Mouse (Mus musculus): Measurements from ENCODE around the gene 4930524J08Rik. TPM values are rescaled to one million over a fixed set of nuclear protein-coding genes. Genes with fewer than 3 reads are reported as not detected.

4930524J08Rik gene
- polyA plus RNA-seq, 1 experiment from 2014 or later = 3.2 TPM

DNA sequence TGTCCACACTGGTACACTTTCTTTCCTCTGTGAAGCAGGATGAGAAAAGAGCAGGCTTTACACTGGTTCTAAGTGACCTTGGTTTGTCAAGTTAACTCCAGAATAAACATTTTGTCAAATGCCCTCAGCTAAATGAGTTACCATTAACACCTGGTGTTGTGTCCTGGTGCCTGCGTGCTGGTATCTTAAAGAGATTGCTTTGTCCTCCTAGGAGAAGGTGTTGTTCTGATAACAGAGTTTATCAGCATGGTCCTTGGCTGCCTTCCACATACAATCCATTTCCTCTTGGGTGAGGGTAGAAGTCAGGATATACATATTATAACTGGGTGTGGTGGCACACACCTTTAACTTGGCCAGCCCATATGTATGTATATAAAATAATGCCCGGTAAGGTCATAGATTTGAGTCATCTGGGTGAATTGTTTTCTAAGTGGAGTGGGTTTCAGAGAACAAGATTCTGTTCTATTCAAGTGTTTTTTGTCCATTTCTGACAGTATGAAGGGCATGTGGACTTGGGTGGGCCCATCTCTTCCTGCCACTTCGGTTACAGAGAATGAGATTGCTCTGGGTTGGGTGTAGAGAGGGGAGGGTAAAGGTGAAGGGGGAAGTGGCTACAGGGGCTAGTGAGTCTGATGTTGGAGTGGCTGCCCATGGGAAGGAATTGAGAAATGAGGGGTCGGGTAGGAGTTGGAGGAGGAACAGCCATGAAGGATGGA, 27.6 kb downstream of the 4930524J08Rik start:
- WGBS = 88% methylated on average over 4 of the region's 4 CpGs
- H3K27me3 ChIP-seq = no peaks in the 10 kb centered on the region
- H3K4me1 ChIP-seq = no peaks in the 10 kb centered on the region
- H3K9ac ChIP-seq (replicated peaks) = no peak overlapping the region
- H3K36me3 ChIP-seq = no peaks in the 10 kb centered on the region
- ATAC-seq (ENCODE audit: low FRiP score, low read depth) = no peak
- H3K9me3 ChIP-seq = no peaks in the 10 kb centered on the region
- H3K4me3 ChIP-seq = no peak overlapping the region
- no peak overlapping the region for H3K4me2 ChIP-seq (replicated peaks)
- no peak overlapping the region for H3K27ac ChIP-seq (replicated peaks)

DNA sequence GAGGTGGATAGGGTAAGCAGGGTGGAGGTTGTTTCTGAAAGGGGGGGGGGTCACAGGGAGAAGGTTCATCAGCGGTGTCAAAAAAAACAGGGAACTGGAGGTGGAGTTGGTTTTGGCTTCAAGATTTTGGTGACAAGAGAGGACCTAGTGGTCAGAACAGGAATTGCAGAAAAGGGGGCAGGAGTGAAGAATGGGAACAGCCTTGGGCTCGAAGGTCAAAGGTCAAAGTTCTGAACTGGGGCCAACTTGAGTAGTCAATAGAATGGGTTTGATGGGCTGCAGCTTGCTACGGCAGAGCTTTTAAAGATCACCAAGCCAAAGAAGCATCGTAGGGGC, 28.1 kb downstream of the 4930524J08Rik start:
- no peaks in the 10 kb centered on the region for H3K36me3 ChIP-seq
- no peaks in the 10 kb centered on the region for H3K27me3 ChIP-seq
- ATAC-seq (ENCODE audit: low FRiP score, low read depth) = no peak
- H3K4me3 ChIP-seq = no peak overlapping the region
- 85% methylated on average over 4 of the region's 4 CpGs for WGBS
- no peaks in the 10 kb centered on the region for H3K4me1 ChIP-seq
- H3K9ac ChIP-seq (replicated peaks) = no peak overlapping the region
- H3K27ac ChIP-seq (replicated peaks) = no peak overlapping the region
- no peak overlapping the region for H3K4me2 ChIP-seq (replicated peaks)
- no peaks in the 10 kb centered on the region for H3K9me3 ChIP-seq

DNA sequence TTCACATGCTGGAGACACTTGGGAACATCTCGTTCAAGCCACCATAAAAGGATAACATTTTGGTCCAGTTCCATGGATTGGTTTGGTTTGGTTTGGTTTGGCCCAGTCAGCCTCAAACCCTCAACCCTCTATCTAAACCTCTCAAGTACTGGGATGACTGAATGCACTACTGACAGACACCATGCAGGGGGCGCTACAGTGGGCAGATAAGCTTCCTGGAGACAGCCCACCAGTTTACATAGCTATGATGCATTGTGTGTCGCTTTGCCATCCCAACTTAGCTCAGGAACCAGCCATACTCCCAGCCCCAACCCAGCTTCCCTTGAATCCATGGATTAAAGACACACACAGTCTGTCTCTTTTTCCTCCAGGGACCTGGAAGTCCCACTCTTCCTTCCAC, 29.6 kb downstream of the 4930524J08Rik start:
- Histone ChIP-seq H3K9ac (replicated peaks) (no peak overlapping the region), H3K27ac (replicated peaks) (no peak overlapping the region), H3K9me3 (no peaks in the 10 kb centered on the region), H3K4me1 (no peaks in the 10 kb centered on the region), H3K4me3 (no peak overlapping the region), H3K4me2 (replicated peaks) (no peak overlapping the region), H3K27me3 (no peaks in the 10 kb centered on the region), H3K36me3 (no peaks in the 10 kb centered on the region)
- ATAC-seq (ENCODE audit: low FRiP score, low read depth) = no peak
- WGBS = 56% methylated on average over 3 of the region's 3 CpGs

DNA sequence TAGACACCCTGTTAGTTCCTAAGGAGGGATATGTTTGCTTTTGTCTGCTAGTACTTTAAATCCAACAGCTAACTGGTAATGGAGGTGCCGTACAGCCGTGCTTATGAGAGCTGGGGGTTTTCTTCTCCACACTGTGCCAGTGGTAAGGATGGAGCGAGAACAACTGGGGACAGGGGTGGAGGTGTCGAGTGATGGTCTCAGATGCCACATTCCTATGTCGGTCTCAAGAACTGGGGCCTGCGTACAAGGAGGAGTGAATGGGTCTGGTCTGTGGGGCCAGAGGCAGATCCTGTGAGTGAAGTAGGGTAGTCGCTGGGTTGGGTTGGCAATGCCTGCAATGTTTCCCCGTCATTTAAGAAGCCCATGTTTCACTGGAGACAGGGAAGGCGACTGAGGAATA, 33.7 kb downstream of the 4930524J08Rik start:
- ATAC-seq (ENCODE audit: low FRiP score, low read depth) = no peak
- 91% methylated on average over 9 of the region's 9 CpGs for WGBS

DNA sequence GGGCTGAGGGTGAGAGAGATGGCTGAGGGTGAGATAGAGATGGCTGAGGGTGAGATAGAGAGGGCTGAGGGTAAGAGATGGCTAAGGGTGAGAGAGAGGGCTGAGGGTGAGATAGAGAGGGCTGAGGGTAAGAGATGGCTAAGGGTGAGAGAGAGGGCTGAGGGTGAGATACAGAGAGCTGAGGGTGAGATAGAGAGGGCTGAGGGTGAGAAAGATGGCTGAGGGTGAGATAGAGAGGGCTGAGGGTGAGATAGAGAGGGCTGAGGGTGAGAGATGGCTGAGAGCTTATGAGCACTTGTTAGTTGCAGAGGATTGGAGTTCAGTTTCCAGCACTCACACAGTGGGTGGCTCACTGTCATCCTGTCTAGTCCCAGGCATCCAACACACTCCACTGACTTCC, 41.2 kb downstream of the 4930524J08Rik start:
- H3K27ac ChIP-seq (replicated peaks) = no peak overlapping the region
- ATAC-seq (ENCODE audit: low FRiP score, low read depth) = no peak
- no peaks in the 10 kb centered on the region for H3K27me3 ChIP-seq
- no peak overlapping the region for H3K9ac ChIP-seq (replicated peaks)
- H3K36me3 ChIP-seq = no peaks in the 10 kb centered on the region
- H3K4me1 ChIP-seq = no peaks in the 10 kb centered on the region
- no peak overlapping the region for H3K4me3 ChIP-seq
- no peak overlapping the region for H3K4me2 ChIP-seq (replicated peaks)
- H3K9me3 ChIP-seq = no peaks in the 10 kb centered on the region

More for the DNA sequence above, 33.7 kb downstream of the 4930524J08Rik start:
- no peak overlapping the region for H3K4me2 ChIP-seq (replicated peaks)
- H3K4me1 ChIP-seq = no peaks in the 10 kb centered on the region
- H3K27ac ChIP-seq (replicated peaks) = no peak overlapping the region
- no peak overlapping the region for H3K9ac ChIP-seq (replicated peaks)
- no peak overlapping the region for H3K4me3 ChIP-seq
- H3K9me3 ChIP-seq = no peaks in the 10 kb centered on the region
- H3K36me3 ChIP-seq = no peaks in the 10 kb centered on the region
- H3K27me3 ChIP-seq = no peaks in the 10 kb centered on the region

DNA sequence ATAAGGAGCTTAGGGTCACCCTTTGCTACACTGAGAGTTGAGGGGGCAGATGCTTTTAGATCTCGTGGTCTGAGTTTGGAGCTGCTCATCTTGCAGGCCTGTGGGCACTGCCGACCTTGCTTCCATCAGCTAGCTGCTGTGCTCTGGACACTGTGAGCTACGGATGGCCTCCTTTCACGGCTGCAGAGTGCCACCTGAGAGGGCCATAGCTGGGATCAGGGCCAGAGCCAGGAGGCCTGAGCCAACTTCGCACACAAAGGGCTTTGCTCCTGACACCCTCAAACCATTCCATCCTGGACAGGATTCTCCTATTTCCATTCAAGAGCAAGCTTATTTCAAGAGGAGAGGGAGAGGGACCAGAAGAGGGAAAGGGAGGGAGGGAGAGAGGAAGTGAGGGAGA, 45.5 kb downstream of the 4930524J08Rik start:
- WGBS = 82% methylated on average over 5 of the region's 5 CpGs
- no peaks in the 10 kb centered on the region for H3K4me1 ChIP-seq

DNA sequence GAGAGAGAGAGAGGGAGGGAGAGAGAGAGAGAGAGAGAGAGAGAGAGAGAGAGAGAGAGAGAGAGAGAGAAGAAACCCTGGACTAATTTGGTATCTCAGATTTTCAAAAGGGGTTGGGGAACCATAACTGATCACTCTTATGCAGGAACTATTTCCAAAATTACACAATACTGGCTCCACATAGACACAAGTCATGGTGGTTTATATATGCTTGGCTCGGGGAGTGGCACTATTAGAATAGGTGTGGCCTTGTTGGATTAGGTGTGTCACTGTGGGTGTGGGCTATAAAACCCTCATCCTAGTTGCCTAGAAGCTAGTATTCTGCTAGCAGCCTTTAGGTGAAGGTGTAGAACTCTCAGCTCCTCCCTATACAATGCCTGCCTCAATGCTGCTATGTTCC, 46.0 kb downstream of the 4930524J08Rik start:
- no peak overlapping the region for H3K27ac ChIP-seq (replicated peaks)
- 85% methylated on average over 1 of the region's 1 CpGs for WGBS
- no peak overlapping the region for H3K4me3 ChIP-seq
- no peak overlapping the region for H3K9ac ChIP-seq (replicated peaks)
- H3K4me2 ChIP-seq (replicated peaks) = no peak overlapping the region
- no peaks in the 10 kb centered on the region for H3K36me3 ChIP-seq
- H3K27me3 ChIP-seq = no peaks in the 10 kb centered on the region
- no peak for ATAC-seq (ENCODE audit: low FRiP score, low read depth)
- no peaks in the 10 kb centered on the region for H3K9me3 ChIP-seq
- H3K4me1 ChIP-seq = peaks cover under 1% of the 10 kb centered on the region; the same call in 1 of the 2 replicates

More for the DNA sequence above, 45.5 kb downstream of the 4930524J08Rik start:
- Histone ChIP-seq H3K4me2 (replicated peaks) (no peak overlapping the region), H3K4me3 (no peak overlapping the region), H3K27me3 (no peaks in the 10 kb centered on the region), H3K27ac (replicated peaks) (no peak overlapping the region), H3K9me3 (no peaks in the 10 kb centered on the region), H3K36me3 (no peaks in the 10 kb centered on the region), H3K9ac (replicated peaks) (no peak overlapping the region)
- no peak for ATAC-seq (ENCODE audit: low FRiP score, low read depth)

Other genes starting within 250 kb of the 4930524J08Rik start
- gene Rasgef1b, start 250.0 kb upstream of the 4930524J08Rik start, polyA plus RNA-seq (2016; fragmentation: Nextera tagmentation; extraction: Ambion mirVana) = 41.9 and 46.6 TPM in 2 replicates
- 0.47 TPM in 1 of 2 replicates, not detected in the other for gene Vamp9, start 72.8 kb upstream of the 4930524J08Rik start, polyA plus RNA-seq (2016; fragmentation: Nextera tagmentation; extraction: Ambion mirVana)
- gene Hnrnpd, start 123 bp upstream of the 4930524J08Rik start, polyA plus RNA-seq (2016; fragmentation: Nextera tagmentation; extraction: Ambion mirVana) = 471 and 527 TPM in 2 replicates
- 288 and 290 TPM in 2 replicates for gene Hnrnpdl, start 60.6 kb downstream of the 4930524J08Rik start, polyA plus RNA-seq (2016; fragmentation: Nextera tagmentation; extraction: Ambion mirVana)
- 39.2 and 39.9 TPM in 2 replicates for gene Enoph1, start 60.9 kb downstream of the 4930524J08Rik start, polyA plus RNA-seq (2016; fragmentation: Nextera tagmentation; extraction: Ambion mirVana)
- gene Tmem150c, start 180.7 kb downstream of the 4930524J08Rik start, polyA plus RNA-seq (2016; fragmentation: Nextera tagmentation; extraction: Ambion mirVana) = 6.7 and 9.5 TPM in 2 replicates